In the genomic region with DNA sequence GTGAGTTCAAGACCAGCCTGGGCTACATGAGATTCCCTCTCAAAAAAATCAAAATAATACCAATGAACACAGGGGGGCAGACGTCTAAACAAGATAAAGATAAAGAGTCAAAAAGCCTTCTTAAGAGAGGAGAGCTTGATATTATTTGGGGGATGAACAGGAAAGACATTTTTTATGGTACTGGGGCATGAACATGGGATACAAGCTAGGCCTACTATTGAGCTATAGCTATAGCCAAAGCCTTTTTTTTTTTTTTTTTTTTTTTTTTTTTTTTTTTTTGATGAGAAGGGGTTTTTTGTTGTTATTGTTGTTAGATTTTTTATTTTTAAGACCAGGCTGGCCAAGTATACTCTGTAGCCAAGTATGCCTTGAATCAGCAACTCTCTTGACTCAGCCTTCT, we compare ENCODE assay signal across 23 mouse cellular contexts. TPM values are rescaled to one million over a fixed set of nuclear protein-coding genes. Genes with fewer than 3 reads are reported as not detected.
DNase-seq lines count a peak whose midpoint lies in the region; ATAC-seq and TF ChIP-seq lines count a peak whose summit lies in the region.
"Had no signal": no experiment of that assay in that cellular context is flagged by ENCODE, and none has a peak within 500 bp of the region (broad histone marks: within the 10 kb centered on the region; RNA-seq: fewer than 3 reads in every experiment).

No protein-coding gene starts in this region.

- no peak overlapping the region for H3K4me3 ChIP-seq in ES-E14 (ENCODE audit: insufficient read depth in 1 of 2, low read depth in 1 of 2, low read length in 2 of 2, poor library complexity in 1 of 2, severe bottlenecking in 1 of 2)
- H3K4me3 ChIP-seq in liver, embryonic 12.5 days, result no peak overlapping the region
- H3K4me3 ChIP-seq in megakaryocyte, embryonic 14.5 days (replicated peaks), result peak overlapping the region; percentile 78
- H3K4me3 ChIP-seq in midbrain, embryonic 14.5 days (replicated peaks; ENCODE audit: low read depth, low read length), result no peak overlapping the region
- H3K4me3 ChIP-seq: embryonic facial prominence, embryonic 15.5 days; midbrain, embryonic 12.5 days; myocyte had no signal

- ATAC-seq in CD4-positive, CD25-positive, alpha-beta regulatory T cell, adult 4 months, result no peak
- no peak for ATAC-seq in liver, embryonic 12.5 days
- no peak for ATAC-seq in midbrain, embryonic 14.5 days (ENCODE audit: low FRiP score, low TSS enrichment)
- ATAC-seq: hindbrain, postnatal 0 days; Patski had no signal

- 6% methylated on average over 1 of the region's 1 CpGs for WGBS in liver, embryonic 12.5 days (ENCODE audit: insufficient replicate concordance)
- WGBS in midbrain, embryonic 14.5 days, result 58% methylated on average over 1 of the region's 1 CpGs

- H3K9me3 ChIP-seq in ES-E14 (ENCODE audit: control insufficient read depth, insufficient read depth, low read depth, low read length), result no peaks in the 10 kb centered on the region
- H3K9me3 ChIP-seq in liver, embryonic 12.5 days (replicated peaks), result no peaks in the 10 kb centered on the region
- peaks cover 2% of the 10 kb centered on the region; the same call in 1 of the 2 replicates for H3K9me3 ChIP-seq in megakaryocyte, embryonic 14.5 days
- no peaks in the 10 kb centered on the region for H3K9me3 ChIP-seq in midbrain, embryonic 14.5 days (ENCODE audit: control insufficient read depth, low read length)
- H3K9me3 ChIP-seq: embryonic facial prominence, embryonic 15.5 days; midbrain, embryonic 12.5 days had no signal

- no peaks in the 10 kb centered on the region for H3K27me3 ChIP-seq in liver, embryonic 12.5 days (replicated peaks)
- no peaks in the 10 kb centered on the region for H3K27me3 ChIP-seq in megakaryocyte, embryonic 14.5 days (replicated peaks)
- H3K27me3 ChIP-seq in midbrain, embryonic 14.5 days (ENCODE audit: control insufficient read depth, insufficient read depth, low read length), result no peaks in the 10 kb centered on the region
- H3K27me3 ChIP-seq: embryonic facial prominence, embryonic 15.5 days; midbrain, embryonic 12.5 days had no signal

- no peak overlapping the region for H3K9ac ChIP-seq in ES-E14 (ENCODE audit: insufficient read depth, low read depth, low read length, poor library complexity, severe bottlenecking)
- H3K9ac ChIP-seq in liver, embryonic 12.5 days, result peak overlapping the region; percentile 74
- H3K9ac ChIP-seq in midbrain, embryonic 14.5 days (replicated peaks; ENCODE audit: low read length), result no peak overlapping the region
- H3K9ac ChIP-seq: embryonic facial prominence, embryonic 15.5 days; midbrain, embryonic 12.5 days had no signal

- H3K4me1 ChIP-seq in ES-E14 (ENCODE audit: control insufficient read depth in 2 of 2, insufficient read depth in 2 of 2, low read length in 2 of 2, poor library complexity in 1 of 2), result peaks cover 0 to 4% of the 10 kb centered on the region in 2 experiments; a peak in 1 of 4 replicates
- peaks cover 87% of the 10 kb centered on the region for H3K4me1 ChIP-seq in liver, embryonic 12.5 days
- H3K4me1 ChIP-seq in megakaryocyte, embryonic 14.5 days, result peaks cover 74% of the 10 kb centered on the region
- H3K4me1 ChIP-seq in midbrain, embryonic 14.5 days (ENCODE audit: control insufficient read depth, insufficient read depth, low read length), result no peaks in the 10 kb centered on the region
- H3K4me1 ChIP-seq: embryonic facial prominence, embryonic 15.5 days; midbrain, embryonic 12.5 days had no signal

- H3K36me3 ChIP-seq in ES-E14 (ENCODE audit: control insufficient read depth, insufficient read depth, low read length, poor library complexity, severe bottlenecking), result no peaks in the 10 kb centered on the region
- H3K36me3 ChIP-seq in liver, embryonic 12.5 days, result no peaks in the 10 kb centered on the region
- H3K36me3 ChIP-seq in megakaryocyte, embryonic 14.5 days (replicated peaks; ENCODE audit: low read length), result no peaks in the 10 kb centered on the region
- no peaks in the 10 kb centered on the region for H3K36me3 ChIP-seq in midbrain, embryonic 14.5 days (ENCODE audit: control insufficient read depth, insufficient read depth, low read length)
- H3K36me3 ChIP-seq: embryonic facial prominence, embryonic 15.5 days; midbrain, embryonic 12.5 days had no signal

- in situ Hi-C loops in ES-E14 (cut with MboI; ENCODE audit: low sequenced_read_pairs in 2 of 2, unreplicated experiment in 2 of 2), result no loop called here

- DNase-seq in CD4-positive, CD25-positive, alpha-beta regulatory T cell, adult 2 months (ENCODE audit: low read depth, low spot score), result peak; percentile 12
- no peak for DNase-seq in ES-E14 (ENCODE audit: low read depth, low spot score)
- DNase-seq in frontal cortex, adult 2 months (ENCODE audit: extremely low spot score in 1 of 2, low spot score in 1 of 2), result no peak
- no peak for DNase-seq in midbrain, embryonic 14.5 days
- no peak for DNase-seq in right cerebral cortex, adult 2 months (ENCODE audit: low spot score in 2 of 2)
- DNase-seq: adrenal gland, postnatal 14 days; cerebellum, adult 9-11 months; embryo, embryonic 11 days; heart, postnatal 4 days; kidney, adult 18-20 months; kidney, postnatal 14 days; lung, postnatal 14 days; right cerebral cortex, postnatal 4 days had no signal

- peak overlapping the region; percentile 68; the same call in 1 of the 2 replicates for H3K4me2 ChIP-seq in liver, embryonic 12.5 days
- H3K4me2 ChIP-seq in midbrain, embryonic 14.5 days (ENCODE audit: low read length), result no peak overlapping the region
- H3K4me2 ChIP-seq: embryonic facial prominence, embryonic 15.5 days; midbrain, embryonic 12.5 days had no signal

- no peak overlapping the region for H3K27ac ChIP-seq in ES-E14 (ENCODE audit: insufficient read depth, low read depth, low read length, poor library complexity, severe bottlenecking)
- H3K27ac ChIP-seq in liver, embryonic 12.5 days, result peak overlapping the region; percentile 99
- H3K27ac ChIP-seq in midbrain, embryonic 14.5 days (replicated peaks; ENCODE audit: low read depth, low read length), result no peak overlapping the region
- H3K27ac ChIP-seq: embryonic facial prominence, embryonic 15.5 days; hindbrain, postnatal 0 days; midbrain, embryonic 12.5 days had no signal

TF ChIP-seq in ES-E14, 5 proteins besides CTCF, POLR2A, EP300 and RAD21:
- no peak for TF ChIP-seq CHD2 (IDR thresholded peaks at IDR 0.05; ENCODE audit: low read depth, low read length)
- no peak for TF ChIP-seq ZC3H11A (IDR thresholded peaks at IDR 0.05; ENCODE audit: borderline replicate concordance, low read depth, low read length)
- TF ChIP-seq HCFC1 (IDR thresholded peaks at IDR 0.05; ENCODE audit: borderline replicate concordance, insufficient read depth, low read length), result no peak
- no peak for TF ChIP-seq MAFK (IDR thresholded peaks at IDR 0.05; ENCODE audit: insufficient read depth, low read depth, low read length)
- TF ChIP-seq ZNF384 (IDR thresholded peaks at IDR 0.05; ENCODE audit: low read depth, low read length), result peak; percentile 66; the same call in 1 of the 2 replicates

RNA-seq across cellular contexts. Expression of gene Hemgn, which starts 1.2 kb away (rescaled TPM):
- under 1 TPM in 1 of 2 experiments, not detected in 1; 0.36 TPM for polyA plus RNA-seq in CD4-positive, CD25-positive, alpha-beta regulatory T cell, adult 4 months (2017; shearing (Covaris generic))
- total RNA-seq in ES-E14 (2012; rRNA removed), result not detected in 2 replicates
- 425 and 445 TPM in 2 replicates for polyA plus RNA-seq in liver, embryonic 12.5 days (2016; fragmentation: Nextera tagmentation; extraction: Ambion mirVana)
- polyA plus RNA-seq in megakaryocyte, embryonic 14.5 days (2012; ENCODE audit: insufficient read depth, low replicate concordance), result 5.5 and 13.1 TPM in 2 replicates
- 0.06 and 0.12 TPM in 2 replicates for polyA plus RNA-seq in frontal cortex, adult 2 months (2012; rRNA removed)
- polyA plus RNA-seq in midbrain, embryonic 14.5 days (2014; fragmentation: Nextera tagmentation; extraction: Ambion mirVana), result 0.12 TPM in 1 of 2 replicates, not detected in the other
- total RNA-seq: gastrocnemius, adult 18-20 months; hindbrain, postnatal 0 days; left cerebral cortex, postnatal 14 days had no signal
- polyA plus RNA-seq: hindbrain, postnatal 0 days; myocyte; Patski had no signal

RNA-seq across cellular contexts. Expression of gene Trmo, which starts 22.9 kb away (rescaled TPM):
- polyA plus RNA-seq in CD4-positive, CD25-positive, alpha-beta regulatory T cell, adult 4 months (2017; shearing (Covaris generic)), result 10 to 100 TPM; 20.9 TPM
- 18.8 and 21.0 TPM in 2 replicates for total RNA-seq in ES-E14 (2012; rRNA removed)
- polyA plus RNA-seq in liver, embryonic 12.5 days (2016; fragmentation: Nextera tagmentation; extraction: Ambion mirVana), result 9.2 and 11.5 TPM in 2 replicates
- polyA plus RNA-seq in megakaryocyte, embryonic 14.5 days (2012; ENCODE audit: insufficient read depth, low replicate concordance), result 1.5 and 3.7 TPM in 2 replicates
- 5.3 and 6.6 TPM in 2 replicates for polyA plus RNA-seq in frontal cortex, adult 2 months (2012; rRNA removed)
- 8.6 and 10.1 TPM in 2 replicates for polyA plus RNA-seq in midbrain, embryonic 14.5 days (2014; fragmentation: Nextera tagmentation; extraction: Ambion mirVana)

RNA-seq across cellular contexts. Expression of gene Anp32b, which starts 38.6 kb away (rescaled TPM):
- polyA plus RNA-seq in CD4-positive, CD25-positive, alpha-beta regulatory T cell, adult 4 months (2017; shearing (Covaris generic)), result 10 to 100 TPM; 36.6 to 47.9 TPM
- total RNA-seq in ES-E14 (2012; rRNA removed), result 43.5 and 49.5 TPM in 2 replicates
- polyA plus RNA-seq in liver, embryonic 12.5 days (2016; fragmentation: Nextera tagmentation; extraction: Ambion mirVana), result 669 and 722 TPM in 2 replicates
- polyA plus RNA-seq in megakaryocyte, embryonic 14.5 days (2012; ENCODE audit: insufficient read depth, low replicate concordance), result 638 and 1,212 TPM in 2 replicates
- 57.1 and 58.3 TPM in 2 replicates for polyA plus RNA-seq in frontal cortex, adult 2 months (2012; rRNA removed)
- polyA plus RNA-seq in midbrain, embryonic 14.5 days (2014; fragmentation: Nextera tagmentation; extraction: Ambion mirVana), result 64.0 and 70.4 TPM in 2 replicates

Comparison
In these comparisons a context has a peak if more than half of its experiments do, and no peak if none do; other contexts are left out.
1. RNA of gene Hemgn, which starts 1.2 kb away (polyA plus RNA-seq): 425 to 445 TPM in liver, embryonic 12.5 days; 5.5 to 13.1 TPM in megakaryocyte, embryonic 14.5 days, 0.36 TPM in CD4-positive, CD25-positive, alpha-beta regulatory T cell, adult 4 months, 0.06 to 0.12 TPM in frontal cortex, adult 2 months and 0.12 TPM in midbrain, embryonic 14.5 days; every median in the first group is over 10 times any median in the second.